Mouse (Mus musculus): ENCODE data around the gene Baiap3.

The Baiap3 gene

GRCm38 (mm10) chr17:25256140-25256754 lies at the start of gene Baiap3:
Baiap3 (minus strand) TSS chr17:25256364.
- DNase-seq = no peak

GRCm38 (mm10) chr17:25298094-25298493 lies 41.9 kb upstream of the Baiap3 start, which contains the start of gene Prss34:
Prss34 (plus strand) TSS chr17:25298394.
- DNase-seq = no peak

DNA sequence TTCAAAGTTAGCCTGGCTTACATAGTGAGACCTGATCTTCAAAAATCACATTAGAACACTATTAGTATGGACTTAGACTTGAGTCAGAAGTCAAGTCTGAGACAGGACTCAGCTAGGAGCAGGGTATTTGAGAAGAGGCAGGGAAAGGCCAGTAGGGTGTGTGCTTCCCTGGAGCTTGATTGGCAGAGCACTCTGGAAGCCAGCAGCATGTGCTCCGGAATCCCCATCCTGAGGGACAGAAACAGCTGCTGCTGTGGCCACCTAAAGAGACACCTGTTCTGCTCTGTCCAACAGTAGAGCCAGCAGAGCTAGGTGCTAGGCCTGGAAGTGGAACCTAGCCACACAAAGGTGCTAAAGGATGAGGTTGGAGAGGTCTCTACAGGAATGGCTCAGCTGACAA lies 37.9 kb upstream of the Baiap3 start:
- no peak for DNase-seq

GRCm38 (mm10) chr17:25293495-25293894 lies 37.3 kb upstream of the Baiap3 start:
- no peak for DNase-seq

GRCm38 (mm10) chr17:25290411-25290810 lies 34.2 kb upstream of the Baiap3 start:
- DNase-seq = no peak

DNA sequence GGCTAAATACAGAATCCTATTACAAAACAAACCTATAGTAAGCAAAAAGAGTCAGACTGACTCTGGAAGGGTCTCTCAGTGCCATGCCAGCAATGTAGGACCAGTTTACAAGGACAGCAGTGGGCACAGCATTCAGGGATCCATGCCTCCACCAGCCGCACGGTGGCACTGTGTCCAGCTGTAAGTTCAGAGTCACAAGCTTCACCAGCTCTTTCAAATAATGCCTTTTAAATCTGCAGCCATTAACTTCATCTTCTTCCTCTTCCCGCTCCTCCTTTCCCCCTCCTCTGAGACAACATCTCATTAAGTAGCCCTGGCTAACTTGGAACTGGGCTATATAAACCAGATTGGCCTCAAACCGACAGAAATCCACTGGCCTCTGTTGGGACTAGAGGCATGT lies 32.7 kb upstream of the Baiap3 start:
- no peak for DNase-seq

DNA sequence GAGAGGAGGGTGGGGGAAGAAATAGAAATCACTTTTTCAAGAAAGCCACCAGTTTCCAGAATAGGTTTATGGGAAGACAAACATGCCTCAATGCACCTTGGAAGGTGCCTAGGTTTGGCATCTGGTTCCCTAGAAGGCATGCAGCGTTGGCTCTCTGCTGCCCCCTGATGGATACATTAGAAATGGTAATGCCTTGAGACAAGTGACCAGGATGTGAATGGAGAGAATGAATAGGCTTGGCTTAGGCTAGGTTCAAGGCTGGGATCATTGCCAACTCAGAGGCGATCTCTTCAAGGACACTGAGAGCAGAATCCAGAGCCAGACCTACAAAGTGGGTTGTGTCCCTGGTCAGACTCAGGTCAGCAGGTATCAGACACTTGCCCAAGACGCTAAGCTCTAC lies 28.9 kb upstream of the Baiap3 start:
- DNase-seq = peak; percentile 74

DNA sequence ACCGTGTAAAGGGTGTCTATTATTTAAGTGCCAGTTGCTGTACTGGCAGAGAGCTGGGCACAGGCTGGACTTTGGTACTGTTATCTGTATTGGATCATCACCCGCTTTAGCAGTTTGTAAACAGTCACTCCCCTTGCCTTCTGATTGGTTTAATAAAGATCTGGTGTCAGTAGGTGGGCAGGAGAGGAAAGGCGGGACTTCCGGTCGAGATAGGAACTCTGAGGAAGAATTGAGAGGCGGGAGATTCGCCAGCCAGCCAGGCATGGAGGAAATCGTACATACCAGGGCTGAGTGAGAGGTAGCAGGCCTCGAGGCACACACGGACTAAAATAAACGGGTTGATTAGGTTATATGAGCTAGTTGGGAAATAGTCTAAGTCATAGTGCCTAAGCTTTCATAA lies 26.0 kb upstream of the Baiap3 start:
- DNase-seq = no peak

DNA sequence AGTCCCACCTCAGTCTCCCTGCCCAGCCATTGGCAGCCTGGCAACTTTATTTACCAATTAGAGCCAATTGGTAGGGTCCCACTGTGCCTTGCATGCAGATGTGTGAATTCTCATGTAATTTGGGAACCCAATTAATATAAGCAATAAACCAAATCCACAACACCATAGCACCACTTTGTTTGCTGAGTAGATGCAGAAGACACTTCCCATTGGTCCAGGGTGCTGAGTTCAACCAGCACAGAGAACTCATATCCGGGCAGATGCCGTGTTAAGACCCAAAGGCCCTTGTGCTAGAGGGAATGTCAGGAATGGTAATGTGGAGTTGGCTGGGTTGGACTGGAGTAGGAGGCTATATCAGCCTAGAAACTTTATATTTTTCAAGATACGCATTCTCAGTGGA lies 19.7 kb upstream of the Baiap3 start:
- no peak for DNase-seq

- no peak for DNase-seq
Observed at GRCm38 (mm10) chr17:25274571-25275346, 18.6 kb upstream of the Baiap3 start, which contains the start of gene Ube2i. Ube2i (minus strand) TSS chr17:25274622.

DNA sequence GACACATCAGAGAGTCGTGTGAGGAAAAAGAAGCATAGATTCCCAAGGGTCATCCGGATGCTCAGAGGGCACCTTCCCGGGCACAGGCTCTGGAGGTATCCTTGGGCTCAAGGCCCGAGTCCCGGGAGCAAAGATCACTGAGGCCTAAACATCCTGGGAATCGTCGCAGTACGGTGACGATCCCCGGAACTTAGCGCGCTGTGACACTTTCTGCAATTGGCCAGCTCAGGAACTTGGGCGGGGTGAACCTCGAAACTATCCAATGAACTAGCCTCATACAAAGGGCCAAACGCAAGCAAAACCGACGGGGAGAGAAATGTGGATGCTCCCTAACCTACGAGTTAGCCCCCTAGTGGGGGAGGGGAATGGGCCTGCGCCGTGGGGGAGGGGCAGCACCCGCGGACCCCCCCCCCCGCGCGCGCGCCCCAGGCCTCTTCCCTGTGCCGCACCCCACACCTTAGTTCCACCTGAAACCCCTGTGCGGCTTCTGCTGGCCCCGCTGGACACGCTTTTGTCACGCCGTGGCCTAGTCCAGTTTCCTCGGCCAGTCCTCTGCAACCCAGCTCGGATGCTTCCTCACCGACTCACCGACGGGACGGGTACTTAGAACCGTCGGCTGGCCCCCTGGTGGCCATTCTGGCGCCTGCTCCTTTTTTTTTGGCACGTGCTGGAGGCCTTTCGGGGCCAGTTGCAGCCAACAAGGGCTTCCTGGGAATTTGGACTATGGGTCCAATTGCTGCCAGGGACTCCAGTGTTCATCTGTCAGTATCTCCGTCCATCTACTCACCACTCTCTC lies 17.7 kb upstream of the Baiap3 start:
- DNase-seq = peak; percentile 95

- DNase-seq = peak; percentile 91
Observed at GRCm38 (mm10) chr17:25272951-25273705, 17.0 kb upstream of the Baiap3 start.

GRCm38 (mm10) chr17:25272326-25272725 lies 16.2 kb upstream of the Baiap3 start:
- no peak for DNase-seq

DNA sequence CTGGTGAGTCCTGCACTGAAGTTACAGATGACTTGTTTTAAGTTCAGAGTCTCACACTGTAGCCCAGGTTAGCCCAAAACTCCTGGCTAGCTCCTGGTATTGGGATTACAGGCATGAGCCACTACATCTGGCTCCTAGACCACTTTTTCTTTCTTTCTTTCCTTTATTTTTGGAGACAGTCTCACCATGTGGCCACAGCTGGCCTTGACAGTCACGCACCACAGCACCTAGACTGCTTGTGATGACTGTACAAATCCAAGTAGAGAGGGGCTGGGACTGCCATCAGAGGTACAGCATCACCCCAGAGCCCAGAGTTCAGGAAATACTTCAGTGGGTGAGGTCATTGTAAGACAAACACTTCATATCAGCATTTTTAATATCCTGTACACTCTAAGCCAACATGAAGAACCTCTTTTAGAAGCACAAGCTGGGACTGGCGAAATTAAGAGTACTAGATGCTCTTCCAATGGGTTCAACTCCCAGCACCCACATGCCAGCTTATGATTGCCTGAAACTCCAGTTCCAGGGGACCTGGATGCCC lies 14.7 kb upstream of the Baiap3 start:
- DNase-seq = no peak

GRCm38 (mm10) chr17:25264453-25264852 lies 8.3 kb upstream of the Baiap3 start:
- DNase-seq = no peak

DNA sequence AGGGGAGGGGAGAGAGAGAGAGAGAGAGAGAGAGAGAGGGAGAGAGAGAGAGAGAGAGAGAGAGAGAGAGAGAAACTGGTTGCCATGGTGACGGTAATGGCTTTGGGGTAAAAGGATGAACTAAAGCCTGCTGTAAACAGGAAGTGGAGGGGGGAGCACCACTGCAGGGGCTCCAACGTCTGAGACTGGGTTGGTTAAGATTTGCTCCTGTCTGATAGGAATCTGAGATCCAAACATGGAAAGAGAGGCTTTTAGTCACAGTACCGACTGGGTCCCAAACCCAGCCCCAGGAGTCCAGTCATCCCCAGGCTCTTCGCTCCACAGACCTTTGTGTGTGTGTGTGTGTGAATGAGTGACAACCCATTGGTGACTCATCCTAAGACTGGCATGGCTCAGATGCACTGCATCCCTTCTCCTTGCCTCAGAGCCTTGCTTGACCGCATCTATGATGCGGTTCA lies 1.7 kb upstream of the Baiap3 start:
- no peak for DNase-seq

- no peak for DNase-seq
Observed at GRCm38 (mm10) chr17:25255110-25255509, 1.1 kb downstream of the Baiap3 start.

GRCm38 (mm10) chr17:25253760-25254159 lies 2.4 kb downstream of the Baiap3 start:
- no peak for DNase-seq

- DNase-seq = no peak
Observed at GRCm38 (mm10) chr17:25252643-25253042, 3.5 kb downstream of the Baiap3 start.

GRCm38 (mm10) chr17:25250181-25250835 lies 5.9 kb downstream of the Baiap3 start:
- no peak for DNase-seq

- DNase-seq = no peak
Observed at GRCm38 (mm10) chr17:25248033-25248750, 8.0 kb downstream of the Baiap3 start.
